Mouse (Mus musculus): ENCODE measurements around the gene Rab3d. TPM values are rescaled to one million over a fixed set of nuclear protein-coding genes. Genes with fewer than 3 reads are reported as not detected.
A peak's percentile ranks its signal among the peaks of the same experiment; 100 is the strongest.

Gene Rab3d
- polyA plus RNA-seq, 1 experiment = 14.3 TPM

DNA sequence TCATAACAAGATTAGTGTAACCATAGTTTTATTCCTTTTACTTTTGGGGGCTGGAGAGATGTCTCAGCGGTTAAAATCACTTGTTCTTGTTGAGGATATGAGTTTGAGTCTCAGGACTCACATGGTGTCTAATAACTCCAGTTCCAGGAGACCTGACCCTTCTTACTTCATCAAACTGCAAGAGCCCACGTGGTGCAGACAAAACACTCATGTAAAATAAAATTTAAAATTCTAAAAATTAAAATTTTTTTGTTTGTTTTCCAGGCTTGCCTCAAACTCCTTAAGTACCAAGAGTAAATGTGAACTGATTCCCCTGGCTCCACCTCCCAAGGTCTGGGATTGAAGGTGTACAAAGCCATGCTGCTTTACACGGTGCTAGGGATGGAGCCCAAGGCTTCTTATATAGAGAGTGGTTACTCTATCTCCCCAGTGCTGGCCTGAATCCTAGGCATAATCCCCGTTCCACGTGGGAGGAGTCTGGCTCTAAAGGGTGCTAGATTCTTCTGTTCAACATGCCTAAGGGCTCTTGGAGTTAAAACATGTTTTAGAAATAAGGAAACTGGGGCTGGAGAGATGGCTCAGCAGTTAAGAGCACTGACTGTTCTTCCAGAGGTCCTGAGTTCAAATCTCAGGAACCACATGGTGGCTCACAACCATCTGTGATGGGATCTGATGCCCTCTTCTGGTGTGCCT is 846 bp upstream of the Rab3d start:
- Histone ChIP-seq H3K27ac (ENCODE audit: insufficient read depth, low read length) (peak overlapping the region; percentile 32; the same call in 1 of the 2 replicates), H3K4me3 (ENCODE audit: insufficient read depth, low read length) (peak overlapping the region; percentile 74; the same call in 1 of the 2 replicates), H3K4me1 (ENCODE audit: control insufficient read depth, insufficient read depth, low read length) (no peaks in the 10 kb centered on the region; the same call in 1 of the 2 replicates)
- TF ChIP-seq POLR2A (IDR thresholded peaks at IDR 0.05; ENCODE audit: extremely low read depth, insufficient read depth, low read length) (no peak), CTCF (IDR thresholded peaks at IDR 0.05; ENCODE audit: extremely low read depth, insufficient read depth, low read length) (no peak)

DNA sequence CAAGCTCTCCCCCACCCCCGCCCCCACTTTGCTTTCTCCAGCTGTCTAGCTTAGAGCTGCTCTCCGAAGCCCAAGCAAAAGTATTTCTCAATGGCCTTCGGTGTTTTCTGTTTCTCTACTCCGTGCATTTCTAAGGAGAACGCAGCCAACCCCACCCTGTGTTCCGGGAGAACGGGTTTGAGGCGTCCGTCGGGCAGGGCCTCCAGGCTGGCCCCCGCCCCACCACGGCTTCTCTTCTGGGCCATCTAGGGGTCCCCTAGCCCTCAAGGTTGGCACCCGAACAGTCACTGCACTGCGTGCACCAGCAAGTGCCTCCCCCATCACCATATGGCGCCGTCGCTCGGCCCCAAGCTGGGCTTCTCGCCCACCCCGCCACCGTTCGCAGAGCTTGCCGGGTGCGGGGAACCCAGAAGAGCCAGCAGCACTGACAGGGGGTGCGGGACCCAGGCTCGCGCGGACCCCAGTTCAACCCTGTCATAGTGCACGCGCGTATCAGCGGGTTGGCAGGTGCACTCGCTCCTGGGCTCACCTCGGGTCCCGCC is 428 bp downstream of the Rab3d start:
- H3K4me1 ChIP-seq (ENCODE audit: control insufficient read depth, insufficient read depth, low read length) = no peaks in the 10 kb centered on the region; the same call in 1 of the 2 replicates
- no peak for TF ChIP-seq CTCF (IDR thresholded peaks at IDR 0.05; ENCODE audit: extremely low read depth, insufficient read depth, low read length)
- TF ChIP-seq POLR2A (IDR thresholded peaks at IDR 0.05; ENCODE audit: extremely low read depth, insufficient read depth, low read length) = no peak
- H3K27ac ChIP-seq (ENCODE audit: insufficient read depth, low read length) = peak overlapping the region; percentile 97
- peak overlapping the region; percentile 74 for H3K4me3 ChIP-seq (ENCODE audit: insufficient read depth, low read length)

DNA sequence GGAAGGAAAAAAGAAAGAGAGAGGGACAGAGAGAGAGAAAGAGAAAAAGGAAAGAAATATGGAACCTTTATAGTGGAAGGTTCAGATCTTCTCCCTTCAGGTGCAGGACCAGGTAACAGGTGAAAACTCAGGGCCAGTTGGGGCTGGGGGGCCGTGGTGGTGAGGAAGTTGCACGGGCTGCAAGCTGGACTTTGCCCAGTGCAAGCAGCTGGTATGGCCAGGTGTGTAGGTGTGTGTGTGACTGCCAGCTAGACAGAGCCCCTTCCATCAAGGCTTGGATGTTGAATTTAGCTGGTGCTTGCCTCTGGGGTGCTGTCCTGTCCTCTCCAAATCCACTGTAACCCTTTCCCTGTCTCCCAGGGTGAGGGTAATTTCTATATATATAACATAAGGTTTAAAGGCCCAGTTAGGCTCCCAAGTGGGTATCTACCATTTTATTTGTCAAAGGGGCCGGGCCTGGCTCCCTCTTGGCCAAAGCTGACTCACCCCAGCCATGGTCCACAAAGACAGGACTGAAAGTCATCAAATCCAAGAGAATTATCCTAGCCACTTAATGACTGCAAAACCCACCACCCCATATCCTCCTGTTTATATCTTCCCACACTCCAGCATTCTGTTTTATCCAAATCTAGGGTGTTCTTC is 1.0 kb downstream of the Rab3d start:
- TF ChIP-seq CTCF (IDR thresholded peaks at IDR 0.05; ENCODE audit: extremely low read depth, insufficient read depth, low read length) (no peak), POLR2A (IDR thresholded peaks at IDR 0.05; ENCODE audit: extremely low read depth, insufficient read depth, low read length) (no peak)
- H3K27ac ChIP-seq (ENCODE audit: insufficient read depth, low read length) = 0 out of 2 replicates have a peak overlapping the region, but pooled peaks have one; percentile 58
- no peaks in the 10 kb centered on the region; the same call in 1 of the 2 replicates for H3K4me1 ChIP-seq (ENCODE audit: control insufficient read depth, insufficient read depth, low read length)
- H3K4me3 ChIP-seq (ENCODE audit: insufficient read depth, low read length) = peak overlapping the region; percentile 74

DNA sequence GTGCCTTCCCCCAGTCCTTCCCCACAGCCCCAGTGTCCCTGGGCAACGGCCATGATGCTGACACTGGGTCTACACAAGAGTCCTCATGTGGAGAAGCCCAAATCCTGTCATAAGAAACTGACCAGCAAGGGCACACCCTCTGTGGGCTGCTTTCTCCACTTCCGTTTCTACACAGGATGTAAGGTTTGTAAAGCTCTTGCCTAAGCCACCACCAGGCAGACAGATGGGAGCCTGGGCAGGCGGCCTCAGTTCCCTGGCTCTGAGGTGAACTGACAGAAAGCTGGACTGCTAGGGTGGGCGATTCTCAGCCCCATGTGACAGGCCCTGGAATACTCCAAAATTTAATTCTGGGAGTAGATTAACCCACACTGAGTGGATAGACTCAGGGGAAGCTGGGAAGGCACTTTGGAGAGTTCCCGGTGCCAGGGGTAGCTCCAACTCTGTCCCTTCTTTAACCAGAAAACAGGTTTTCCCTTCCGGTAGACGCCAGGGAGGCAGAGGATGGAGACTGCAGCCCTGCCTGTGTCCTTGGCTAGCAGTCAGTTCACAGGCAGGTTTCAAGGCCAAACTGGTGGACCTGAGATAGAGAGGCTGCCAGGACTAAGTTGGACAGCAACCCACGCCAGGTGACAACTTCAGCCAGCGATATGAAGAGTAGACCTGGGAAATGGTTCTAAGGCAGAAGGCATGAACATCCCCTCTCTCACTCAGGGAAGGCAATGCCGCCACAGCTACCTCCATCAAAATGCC is 8.3 kb downstream of the Rab3d start:
- Histone ChIP-seq H3K4me3 (ENCODE audit: insufficient read depth, low read length) (no peak overlapping the region), H3K4me1 (ENCODE audit: control insufficient read depth, insufficient read depth, low read length) (no peaks in the 10 kb centered on the region), H3K27ac (ENCODE audit: insufficient read depth, low read length) (no peak overlapping the region)
- TF ChIP-seq CTCF (IDR thresholded peaks at IDR 0.05; ENCODE audit: extremely low read depth, insufficient read depth, low read length) = no peak
- TF ChIP-seq POLR2A (IDR thresholded peaks at IDR 0.05; ENCODE audit: extremely low read depth, insufficient read depth, low read length) = no peak

DNA sequence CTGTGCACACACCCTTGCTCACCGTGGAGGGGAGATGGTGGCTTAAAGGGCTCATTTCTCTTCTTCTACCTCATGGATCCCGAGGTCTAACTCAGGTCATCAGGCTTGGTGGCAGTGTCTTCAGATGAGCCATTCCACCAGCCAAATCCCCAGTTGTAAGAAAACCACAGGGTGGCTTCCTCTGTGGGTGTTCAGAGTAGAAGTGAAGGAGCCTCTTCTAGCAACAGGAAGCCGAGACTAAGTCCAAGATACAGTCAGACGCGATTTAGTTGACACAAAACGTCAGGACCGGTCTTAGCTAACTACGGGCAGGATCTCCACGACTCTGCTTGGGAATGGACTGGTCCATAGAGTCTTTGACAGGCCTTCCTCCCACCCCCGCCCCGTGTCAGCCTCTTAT is 9.8 kb downstream of the Rab3d start:
- Histone ChIP-seq H3K4me3 (ENCODE audit: insufficient read depth, low read length) (no peak overlapping the region), H3K27ac (ENCODE audit: insufficient read depth, low read length) (no peak overlapping the region), H3K4me1 (ENCODE audit: control insufficient read depth, insufficient read depth, low read length) (no peaks in the 10 kb centered on the region)
- TF ChIP-seq POLR2A (IDR thresholded peaks at IDR 0.05; ENCODE audit: extremely low read depth, insufficient read depth, low read length) (no peak), CTCF (IDR thresholded peaks at IDR 0.05; ENCODE audit: extremely low read depth, insufficient read depth, low read length) (no peak)

DNA sequence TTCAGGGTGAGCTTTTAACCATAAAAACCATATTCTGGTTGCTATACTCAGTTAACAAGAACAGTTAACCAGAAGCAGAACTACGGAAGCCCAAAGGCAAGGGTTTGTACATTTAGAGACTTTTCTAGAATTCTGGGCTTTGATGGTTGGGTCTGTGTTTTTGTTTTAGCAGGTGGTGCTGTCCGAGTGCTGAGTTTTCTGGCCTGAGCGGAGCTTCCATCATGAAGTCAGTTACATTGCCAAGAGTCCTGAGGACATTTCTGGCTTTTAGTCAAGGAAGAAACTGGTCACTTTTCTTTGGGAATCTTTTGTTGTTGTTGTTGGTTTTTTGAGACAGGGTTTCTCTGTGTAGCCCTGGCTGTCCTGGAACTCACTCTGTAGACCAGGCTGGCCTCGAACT is 14.0 kb downstream of the Rab3d start:
- Histone ChIP-seq H3K4me3 (ENCODE audit: insufficient read depth, low read length) (no peak overlapping the region), H3K27ac (ENCODE audit: insufficient read depth, low read length) (no peak overlapping the region), H3K4me1 (ENCODE audit: control insufficient read depth, insufficient read depth, low read length) (no peaks in the 10 kb centered on the region)
- TF ChIP-seq CTCF (IDR thresholded peaks at IDR 0.05; ENCODE audit: extremely low read depth, insufficient read depth, low read length) = no peak
- no peak for TF ChIP-seq POLR2A (IDR thresholded peaks at IDR 0.05; ENCODE audit: extremely low read depth, insufficient read depth, low read length)

DNA sequence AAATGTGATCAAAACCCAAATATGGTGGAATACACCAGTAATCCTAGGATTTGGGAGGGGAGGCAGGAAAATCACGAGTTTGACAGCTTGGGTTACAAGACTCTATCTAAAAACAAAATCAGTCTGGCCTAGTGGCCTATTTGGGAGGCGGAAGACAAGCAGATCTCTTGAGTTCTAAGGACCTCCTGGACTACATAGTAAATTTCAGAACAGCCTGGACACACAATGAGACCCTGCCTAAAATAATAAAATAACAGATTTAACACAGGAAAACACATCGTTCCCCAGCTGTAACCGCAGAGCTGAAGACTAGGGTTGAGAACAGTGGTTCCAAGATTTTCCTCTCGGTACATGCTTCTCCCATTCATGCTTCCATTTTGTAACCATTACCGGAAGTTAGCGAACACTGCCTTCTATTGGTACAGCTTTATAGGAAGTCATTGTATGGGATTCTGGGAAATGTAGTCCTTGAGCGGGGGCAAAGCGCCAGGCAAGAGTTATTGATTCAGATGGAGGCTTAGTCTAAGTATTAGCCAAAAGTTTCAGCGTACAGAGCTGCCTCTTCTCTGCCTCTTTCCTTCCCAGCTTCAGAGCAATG is 16.7 kb downstream of the Rab3d start:
- H3K4me1 ChIP-seq (ENCODE audit: control insufficient read depth, insufficient read depth, low read length) = no peaks in the 10 kb centered on the region
- no peak overlapping the region for H3K27ac ChIP-seq (ENCODE audit: insufficient read depth, low read length)
- no peak for TF ChIP-seq CTCF (IDR thresholded peaks at IDR 0.05; ENCODE audit: extremely low read depth, insufficient read depth, low read length)
- TF ChIP-seq POLR2A (IDR thresholded peaks at IDR 0.05; ENCODE audit: extremely low read depth, insufficient read depth, low read length) = peak; percentile 52; the same call in 1 of the 2 replicates
- H3K4me3 ChIP-seq (ENCODE audit: insufficient read depth, low read length) = peak overlapping the region; percentile 43

DNA sequence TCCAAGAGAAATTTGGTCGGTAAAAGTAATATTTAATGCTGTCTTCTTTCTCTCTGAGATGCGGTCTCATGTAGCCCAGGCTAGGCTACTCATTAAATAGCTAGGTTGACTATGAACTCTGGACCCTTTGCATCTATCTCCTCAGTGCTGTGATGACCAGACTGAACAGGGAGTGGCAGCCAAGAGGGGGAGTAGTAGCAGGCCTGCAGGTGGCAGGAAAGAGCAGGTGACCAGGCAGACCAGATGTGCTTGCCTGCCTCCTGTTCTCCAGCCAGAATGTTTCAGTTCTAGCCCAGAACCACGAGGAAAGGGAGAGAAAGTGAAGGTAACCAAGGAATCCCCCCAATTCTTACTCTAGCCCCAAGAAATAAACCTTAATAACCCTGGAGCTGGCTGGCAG is 28.8 kb downstream of the Rab3d start:
- TF ChIP-seq CTCF (IDR thresholded peaks at IDR 0.05; ENCODE audit: extremely low read depth, insufficient read depth, low read length) = no peak
- no peak for TF ChIP-seq POLR2A (IDR thresholded peaks at IDR 0.05; ENCODE audit: extremely low read depth, insufficient read depth, low read length)
- Histone ChIP-seq H3K4me1 (ENCODE audit: control insufficient read depth, insufficient read depth, low read length) (no peaks in the 10 kb centered on the region), H3K27ac (ENCODE audit: insufficient read depth, low read length) (no peak overlapping the region), H3K4me3 (ENCODE audit: insufficient read depth, low read length) (no peak overlapping the region)

DNA sequence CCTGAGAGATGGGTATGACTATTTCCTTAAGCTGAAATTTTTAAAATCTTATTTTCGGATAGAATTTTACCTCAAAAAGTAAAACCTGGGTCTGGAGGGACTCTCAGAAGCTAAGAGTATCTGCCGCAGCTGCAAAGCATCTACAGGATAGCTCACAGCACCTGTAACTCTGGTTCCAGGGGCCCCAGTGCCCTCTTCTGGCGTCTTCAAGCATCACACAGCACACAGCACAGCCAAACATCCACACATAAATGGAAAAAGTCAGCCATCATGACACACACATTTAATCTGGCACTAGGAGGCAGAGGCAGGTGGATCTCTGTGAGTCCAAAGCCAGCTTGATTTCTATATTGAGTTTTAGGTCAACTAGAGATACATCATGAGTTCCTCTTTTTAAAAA is 41.4 kb downstream of the Rab3d start:
- no peaks in the 10 kb centered on the region for H3K4me1 ChIP-seq (ENCODE audit: control insufficient read depth, insufficient read depth, low read length)
- no peak overlapping the region for H3K27ac ChIP-seq (ENCODE audit: insufficient read depth, low read length)
- TF ChIP-seq CTCF (IDR thresholded peaks at IDR 0.05; ENCODE audit: extremely low read depth, insufficient read depth, low read length) (0 out of 2 replicates have a peak, but pooled peaks have one; percentile 8), POLR2A (IDR thresholded peaks at IDR 0.05; ENCODE audit: extremely low read depth, insufficient read depth, low read length) (no peak)
- no peak overlapping the region for H3K4me3 ChIP-seq (ENCODE audit: insufficient read depth, low read length)
